Mouse (Mus musculus): ENCODE data around the gene Elmo1. TPM values are rescaled to one million over a fixed set of nuclear protein-coding genes. Genes with fewer than 3 reads are reported as not detected.

Elmo1 gene
- polyA plus RNA-seq, 1 experiment: not detected

DNA sequence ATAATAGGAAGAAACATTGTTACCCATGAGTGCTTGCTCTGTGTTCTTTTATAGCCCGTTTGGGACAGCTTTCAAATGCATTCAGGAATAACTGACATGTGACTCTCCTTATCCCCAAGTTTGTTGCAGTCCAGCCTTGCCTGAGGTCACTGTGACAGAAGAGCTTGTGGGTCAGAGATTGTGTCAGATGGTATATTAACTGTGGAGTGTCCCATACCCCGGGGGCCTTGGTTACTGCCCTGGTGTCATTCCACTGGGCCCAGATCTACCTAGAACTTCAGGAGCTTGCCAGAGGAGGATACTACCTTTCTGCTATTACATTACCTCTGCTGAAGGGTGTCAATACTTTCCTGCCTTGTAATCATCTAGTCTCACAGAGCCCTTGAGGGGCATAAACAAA, 14.4 kb downstream of the Elmo1 start:
- H3K4me3 ChIP-seq (ENCODE audit: insufficient read depth, poor library complexity, severe bottlenecking): no peak overlapping the region

DNA sequence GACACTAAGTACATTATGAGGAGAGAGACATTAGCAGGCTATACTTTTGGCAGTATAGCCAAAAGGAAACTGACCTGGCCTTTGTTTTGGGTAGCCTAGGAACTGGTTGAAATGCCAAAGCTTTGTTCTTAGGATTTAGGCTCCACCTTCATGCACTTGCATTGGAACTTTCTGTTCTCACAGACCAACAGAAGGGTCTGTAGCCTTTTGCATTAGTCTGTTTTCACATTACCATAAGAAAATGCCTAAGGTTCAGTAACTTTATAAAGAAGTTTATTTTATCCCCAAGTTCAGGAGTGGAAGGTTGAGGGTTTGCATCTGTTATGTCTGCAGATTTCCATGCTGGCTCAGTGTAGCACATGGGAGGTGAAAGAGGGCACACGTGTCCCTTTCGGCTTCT, 15.6 kb downstream of the Elmo1 start:
- Histone ChIP-seq H3K36me3 (ENCODE audit: control insufficient read depth, insufficient read depth) (no peaks in the 10 kb centered on the region), H3K4me3 (ENCODE audit: insufficient read depth, poor library complexity, severe bottlenecking) (no peak overlapping the region), H3K79me3 (ENCODE audit: low read depth) (no peaks in the 10 kb centered on the region), H3K79me2 (ENCODE audit: control insufficient read depth, insufficient read depth) (no peaks in the 10 kb centered on the region), H3ac (ENCODE audit: control insufficient read depth, insufficient read length, low read depth) (no peak overlapping the region), H3K27me3 (ENCODE audit: control insufficient read depth, insufficient read depth, insufficient read length) (no peaks in the 10 kb centered on the region)
- TF ChIP-seq USF1 (IDR thresholded peaks at IDR 0.05; ENCODE audit: low read depth) (no peak), CTCF (IDR thresholded peaks at IDR 0.05; ENCODE audit: control insufficient read depth, insufficient read depth, insufficient read length) (no peak), MAX (IDR thresholded peaks at IDR 0.05) (no peak), FOSL1 (IDR thresholded peaks at IDR 0.05; ENCODE audit: insufficient read depth, low read length, poor library complexity, severe bottlenecking) (no peak), CEBPB (IDR thresholded peaks at IDR 0.05; ENCODE audit: low read depth) (no peak), MYOG (IDR thresholded peaks at IDR 0.05; ENCODE audit: control insufficient read depth, extremely low read depth, insufficient read length) (no peak), MYOD1 (IDR thresholded peaks at IDR 0.05; ENCODE audit: control insufficient read depth, insufficient read length, low read depth) (no peak)

More for the DNA sequence above, 14.4 kb downstream of the Elmo1 start:
- Histone ChIP-seq H3K79me2 (ENCODE audit: control insufficient read depth, insufficient read depth) (no peaks in the 10 kb centered on the region), H3K27me3 (ENCODE audit: control insufficient read depth, insufficient read depth, insufficient read length) (no peaks in the 10 kb centered on the region), H3K36me3 (ENCODE audit: control insufficient read depth, insufficient read depth) (no peaks in the 10 kb centered on the region), H3K79me3 (ENCODE audit: low read depth) (no peaks in the 10 kb centered on the region), H3ac (ENCODE audit: control insufficient read depth, insufficient read length, low read depth) (no peak overlapping the region)
- TF ChIP-seq MYOG (IDR thresholded peaks at IDR 0.05; ENCODE audit: control insufficient read depth, extremely low read depth, insufficient read length) (no peak), FOSL1 (IDR thresholded peaks at IDR 0.05; ENCODE audit: insufficient read depth, low read length, poor library complexity, severe bottlenecking) (no peak), USF1 (IDR thresholded peaks at IDR 0.05; ENCODE audit: low read depth) (no peak), MAX (IDR thresholded peaks at IDR 0.05) (no peak), CTCF (IDR thresholded peaks at IDR 0.05; ENCODE audit: control insufficient read depth, insufficient read depth, insufficient read length) (no peak), CEBPB (IDR thresholded peaks at IDR 0.05; ENCODE audit: low read depth) (no peak), MYOD1 (IDR thresholded peaks at IDR 0.05; ENCODE audit: control insufficient read depth, insufficient read length, low read depth) (no peak)

DNA sequence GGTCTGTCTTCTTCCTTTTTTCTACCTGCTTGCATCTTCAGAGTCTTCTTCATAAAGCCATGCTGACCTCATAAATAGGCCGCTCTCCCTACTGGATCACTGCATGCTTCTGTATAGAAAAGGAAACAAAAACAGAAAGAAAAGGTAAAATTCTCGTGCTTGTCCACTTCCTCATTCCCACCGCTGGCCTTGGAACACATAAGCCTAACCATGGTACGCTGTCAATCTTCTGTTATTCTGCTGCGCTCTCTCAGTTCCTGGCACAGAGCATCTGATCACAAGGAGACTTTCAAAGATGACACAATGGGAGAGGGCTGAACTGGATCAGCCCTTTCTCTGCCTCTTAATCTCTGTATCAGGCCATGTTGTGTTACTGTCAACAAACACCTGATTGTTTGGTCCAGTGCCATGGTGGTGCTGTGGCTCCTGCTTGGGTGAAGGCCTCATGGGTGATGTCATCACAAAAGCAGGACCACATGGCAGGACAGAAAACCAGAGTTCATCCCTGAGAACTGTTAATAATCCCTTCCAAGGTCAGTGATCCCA, 17.6 kb downstream of the Elmo1 start:
- TF ChIP-seq CEBPB (IDR thresholded peaks at IDR 0.05; ENCODE audit: low read depth) (no peak), USF1 (IDR thresholded peaks at IDR 0.05; ENCODE audit: low read depth) (no peak), MYOG (IDR thresholded peaks at IDR 0.05; ENCODE audit: control insufficient read depth, extremely low read depth, insufficient read length) (no peak), MYOD1 (IDR thresholded peaks at IDR 0.05; ENCODE audit: control insufficient read depth, insufficient read length, low read depth) (no peak), FOSL1 (IDR thresholded peaks at IDR 0.05; ENCODE audit: insufficient read depth, low read length, poor library complexity, severe bottlenecking) (no peak), MAX (IDR thresholded peaks at IDR 0.05) (no peak), CTCF (IDR thresholded peaks at IDR 0.05; ENCODE audit: control insufficient read depth, insufficient read depth, insufficient read length) (no peak)
- H3K27me3 ChIP-seq (ENCODE audit: control insufficient read depth, insufficient read depth, insufficient read length): no peaks in the 10 kb centered on the region

DNA sequence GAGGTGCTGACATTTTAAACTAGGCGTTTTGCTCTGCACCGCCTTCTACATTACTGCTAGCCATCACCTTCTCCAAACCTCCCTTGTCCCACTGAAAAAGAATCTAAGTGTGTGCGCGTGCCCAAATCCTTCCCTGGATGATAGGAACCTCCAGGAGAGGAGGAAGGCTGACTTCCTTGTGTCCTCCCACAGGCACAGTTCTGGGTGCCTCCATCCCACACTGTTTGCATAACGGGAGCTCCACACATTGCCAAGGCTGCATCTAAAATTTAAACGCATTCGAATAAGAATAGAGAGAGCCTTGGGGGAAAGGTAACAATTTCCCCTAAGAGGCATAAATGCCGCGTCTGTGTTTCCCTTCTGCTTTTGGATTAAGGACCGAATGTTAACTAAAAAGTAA, 18.6 kb downstream of the Elmo1 start:
- no peaks in the 10 kb centered on the region for H3K79me3 ChIP-seq (ENCODE audit: low read depth)
- TF ChIP-seq MYOD1 (IDR thresholded peaks at IDR 0.05; ENCODE audit: control insufficient read depth, insufficient read length, low read depth) (no peak), USF1 (IDR thresholded peaks at IDR 0.05; ENCODE audit: low read depth) (no peak)
- no peak overlapping the region for H3ac ChIP-seq (ENCODE audit: control insufficient read depth, insufficient read length, low read depth)
- no peak overlapping the region for H3K4me3 ChIP-seq (ENCODE audit: insufficient read depth, poor library complexity, severe bottlenecking)
- H3K27me3 ChIP-seq (ENCODE audit: control insufficient read depth, insufficient read depth, insufficient read length): no peaks in the 10 kb centered on the region
- H3K36me3 ChIP-seq (ENCODE audit: control insufficient read depth, insufficient read depth): no peaks in the 10 kb centered on the region
- H3K79me2 ChIP-seq (ENCODE audit: control insufficient read depth, insufficient read depth): no peaks in the 10 kb centered on the region

More for the DNA sequence above, 17.6 kb downstream of the Elmo1 start:
- H3K36me3 ChIP-seq (ENCODE audit: control insufficient read depth, insufficient read depth): no peaks in the 10 kb centered on the region
- no peaks in the 10 kb centered on the region for H3K79me2 ChIP-seq (ENCODE audit: control insufficient read depth, insufficient read depth)
- H3K79me3 ChIP-seq (ENCODE audit: low read depth): no peaks in the 10 kb centered on the region
- no peak overlapping the region for H3ac ChIP-seq (ENCODE audit: control insufficient read depth, insufficient read length, low read depth)
- H3K4me3 ChIP-seq (ENCODE audit: insufficient read depth, poor library complexity, severe bottlenecking): no peak overlapping the region

DNA sequence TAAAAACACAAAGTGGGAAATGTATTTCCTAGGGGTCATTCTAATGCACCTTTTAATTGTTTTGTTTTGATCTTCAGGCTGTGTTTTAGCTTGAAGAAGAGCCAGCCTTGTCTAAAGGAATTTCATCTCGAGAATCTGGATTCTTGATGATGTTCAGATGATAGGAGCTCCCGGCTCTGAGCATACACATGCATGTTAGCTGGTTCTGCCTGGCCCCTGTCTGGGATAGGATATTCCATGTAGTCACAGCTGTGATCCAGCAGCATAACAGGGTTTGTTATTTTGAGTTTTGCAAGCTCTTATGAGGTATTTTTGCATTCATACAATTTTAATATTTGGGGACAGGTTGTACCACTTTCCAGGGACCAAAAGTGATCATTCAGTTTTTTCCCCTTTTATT, 19.1 kb downstream of the Elmo1 start:
- Histone ChIP-seq H3K27me3 (ENCODE audit: control insufficient read depth, insufficient read depth, insufficient read length) (no peaks in the 10 kb centered on the region), H3K79me3 (ENCODE audit: low read depth) (no peaks in the 10 kb centered on the region), H3K4me3 (ENCODE audit: insufficient read depth, poor library complexity, severe bottlenecking) (no peak overlapping the region), H3K36me3 (ENCODE audit: control insufficient read depth, insufficient read depth) (no peaks in the 10 kb centered on the region), H3K79me2 (ENCODE audit: control insufficient read depth, insufficient read depth) (no peaks in the 10 kb centered on the region), H3ac (ENCODE audit: control insufficient read depth, insufficient read length, low read depth) (no peak overlapping the region)
- TF ChIP-seq MYOD1 (IDR thresholded peaks at IDR 0.05; ENCODE audit: control insufficient read depth, insufficient read length, low read depth) (no peak), USF1 (IDR thresholded peaks at IDR 0.05; ENCODE audit: low read depth) (no peak), MYOG (IDR thresholded peaks at IDR 0.05; ENCODE audit: control insufficient read depth, extremely low read depth, insufficient read length) (no peak), CTCF (IDR thresholded peaks at IDR 0.05; ENCODE audit: control insufficient read depth, insufficient read depth, insufficient read length) (no peak), CEBPB (IDR thresholded peaks at IDR 0.05; ENCODE audit: low read depth) (no peak), MAX (IDR thresholded peaks at IDR 0.05) (no peak), FOSL1 (IDR thresholded peaks at IDR 0.05; ENCODE audit: insufficient read depth, low read length, poor library complexity, severe bottlenecking) (no peak)

Measured in C2C12 (cell line).